Mouse (Mus musculus): Measurements from ENCODE around the gene Fam83g.

Fam83g gene

GRCm38 (mm10) chr11:61715130-61715529 is 31.2 kb downstream of the Fam83g start:
- DNase-seq (ENCODE audit: low spot score): no peak

GRCm38 (mm10) chr11:61717990-61718389 is 34.1 kb downstream of the Fam83g start:
- no peak for DNase-seq (ENCODE audit: low spot score)

DNA sequence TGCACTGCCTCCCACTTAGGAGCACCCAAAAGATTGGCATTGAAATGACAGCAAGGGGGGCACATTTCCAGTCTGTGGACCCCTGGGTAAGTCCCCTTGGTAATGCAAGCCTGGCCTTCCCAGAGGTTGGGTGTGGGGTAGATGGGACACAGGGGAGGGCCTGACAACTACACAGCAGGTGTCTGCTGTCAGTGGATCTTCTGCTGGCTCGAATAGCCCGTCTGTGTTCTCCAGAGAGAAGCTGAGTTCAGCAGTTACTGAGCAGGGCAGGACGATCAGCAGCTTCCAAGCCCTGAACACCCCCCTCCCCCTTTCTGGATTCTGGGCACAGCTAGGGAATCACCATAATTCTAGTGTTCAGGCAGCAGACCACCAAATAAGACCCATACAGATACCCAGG is 35.5 kb downstream of the Fam83g start:
- DNase-seq (ENCODE audit: low spot score): no peak

- no peak for DNase-seq (ENCODE audit: low spot score)
Observed at GRCm38 (mm10) chr11:61719826-61720225, 35.9 kb downstream of the Fam83g start.

DNA sequence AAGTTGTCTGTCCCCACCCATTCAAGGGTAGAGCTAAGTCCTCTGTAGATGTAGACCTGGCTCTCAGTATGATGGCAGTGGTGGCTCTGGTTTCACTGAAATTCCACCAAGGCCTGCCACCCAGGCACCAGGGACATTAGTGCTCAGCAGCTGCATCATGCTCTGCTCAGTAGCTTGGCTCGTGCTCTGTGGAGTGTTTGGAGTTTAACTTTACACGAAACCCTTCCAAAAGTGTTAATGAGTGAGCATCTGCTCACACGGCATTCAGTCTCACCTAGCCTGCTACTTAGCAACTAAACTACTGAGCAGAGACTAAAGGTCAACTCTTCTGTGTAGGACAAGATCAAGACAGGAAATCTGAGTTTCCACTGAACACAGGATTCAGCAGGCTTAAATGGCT is 36.7 kb downstream of the Fam83g start, which contains the start of gene Slc5a10:
Gene Slc5a10, minus strand, starts transcription at position 191 of the 400 bp plus-strand sequence.
- no peak for DNase-seq (ENCODE audit: low spot score)

DNA sequence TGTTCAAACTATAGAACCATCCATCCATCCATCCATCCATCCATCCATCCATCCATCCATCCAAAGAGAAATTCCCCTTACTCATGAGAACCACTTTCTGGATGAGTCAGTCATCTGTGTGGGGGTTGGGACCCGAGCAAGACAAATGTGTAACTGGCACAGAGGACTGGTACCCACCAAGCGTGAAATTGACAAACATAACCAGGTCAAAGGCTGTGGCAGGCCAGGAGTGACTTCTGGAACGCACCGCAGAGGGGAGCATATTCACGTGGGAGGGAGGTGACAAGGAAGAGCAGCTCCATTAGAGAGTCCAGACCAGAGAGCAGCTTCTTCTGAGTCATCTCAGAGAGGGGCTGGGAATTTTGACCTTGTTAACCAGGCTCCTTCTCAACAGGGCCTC is 38.2 kb downstream of the Fam83g start:
- no peak for DNase-seq (ENCODE audit: low spot score)

- DNase-seq (ENCODE audit: low spot score): no peak
Observed at GRCm38 (mm10) chr11:61728037-61728436, 44.1 kb downstream of the Fam83g start.

DNA sequence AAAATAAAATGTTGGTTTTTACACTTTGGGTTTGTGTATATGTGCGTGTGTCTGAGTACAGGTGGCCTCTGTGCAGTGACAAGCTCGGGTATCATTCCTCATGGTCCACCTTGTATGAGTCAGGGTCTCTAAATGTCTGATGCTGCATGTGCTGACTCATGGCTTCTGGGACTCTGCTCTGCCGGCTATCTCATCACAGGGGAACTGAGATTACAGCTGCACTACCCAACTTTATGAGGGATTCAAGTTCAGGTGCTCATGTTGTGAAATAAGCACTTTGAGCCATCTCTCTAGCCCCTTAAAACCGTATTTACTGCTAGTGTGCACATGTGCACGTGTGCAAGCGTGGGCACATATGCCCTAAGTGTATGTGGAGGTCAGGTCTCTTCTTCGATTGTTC is 48.8 kb downstream of the Fam83g start:
- DNase-seq (ENCODE audit: low spot score): no peak

- no peak for DNase-seq (ENCODE audit: low spot score)
Observed at GRCm38 (mm10) chr11:61737290-61737689, 53.4 kb downstream of the Fam83g start.

DNA sequence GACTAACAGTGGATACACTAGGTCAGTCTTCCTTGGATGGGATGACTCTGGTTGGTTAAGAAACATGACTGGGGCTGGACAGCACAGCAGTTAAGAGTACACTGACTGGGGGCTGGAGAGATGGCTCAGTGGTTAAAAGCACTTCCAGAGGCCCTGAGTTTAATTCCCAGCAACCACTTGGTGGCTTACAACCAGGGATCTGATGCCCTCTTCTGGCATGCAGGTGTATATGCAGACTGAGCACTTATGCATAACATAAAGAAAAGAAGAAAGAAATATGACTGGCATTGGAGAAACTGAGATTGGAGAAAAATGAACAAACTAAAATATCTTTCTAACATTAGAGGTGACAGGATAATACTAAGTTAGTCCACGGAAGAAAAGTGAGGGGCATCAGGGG is 56.6 kb downstream of the Fam83g start:
- no peak for DNase-seq (ENCODE audit: low spot score)

DNA sequence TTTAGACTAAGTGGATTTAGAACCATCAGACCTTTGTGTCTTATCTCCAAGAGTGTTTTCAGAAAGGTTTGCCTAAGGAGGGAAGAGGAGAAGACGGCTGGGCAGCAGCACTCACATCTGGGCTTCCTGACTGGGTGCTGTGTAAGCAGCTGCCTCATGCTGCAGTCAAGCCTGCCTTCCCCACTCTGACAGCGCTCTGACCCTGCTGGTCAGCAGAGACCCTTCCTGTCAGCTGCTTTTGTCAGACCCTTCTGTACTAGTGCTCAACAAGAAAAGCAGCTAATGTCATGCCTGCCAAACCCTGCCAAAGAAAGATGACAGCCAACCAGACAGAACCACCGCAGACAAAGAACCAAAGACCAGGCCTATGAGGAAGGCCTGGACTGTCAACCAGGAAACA is 59.9 kb downstream of the Fam83g start:
- no peak for DNase-seq (ENCODE audit: low spot score)

DNA sequence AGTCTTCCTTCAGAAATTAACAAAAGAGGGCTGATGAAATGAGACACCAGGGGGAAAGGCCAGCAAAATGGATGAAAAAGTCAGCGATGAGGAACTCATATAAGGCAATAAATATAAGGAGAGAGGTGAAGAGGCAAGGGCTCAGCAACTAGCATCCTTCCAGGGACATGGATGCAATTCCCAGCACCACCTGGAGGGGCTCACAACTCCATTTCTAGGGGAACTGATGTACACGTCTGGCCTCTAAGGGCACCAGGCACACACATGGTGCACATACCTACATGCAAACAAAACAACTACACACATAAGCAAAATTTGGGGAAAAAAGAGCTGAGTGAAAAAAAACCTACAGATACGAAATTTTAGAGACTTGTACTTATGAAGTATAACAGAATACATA is 60.6 kb downstream of the Fam83g start:
- DNase-seq (ENCODE audit: low spot score): no peak

DNA sequence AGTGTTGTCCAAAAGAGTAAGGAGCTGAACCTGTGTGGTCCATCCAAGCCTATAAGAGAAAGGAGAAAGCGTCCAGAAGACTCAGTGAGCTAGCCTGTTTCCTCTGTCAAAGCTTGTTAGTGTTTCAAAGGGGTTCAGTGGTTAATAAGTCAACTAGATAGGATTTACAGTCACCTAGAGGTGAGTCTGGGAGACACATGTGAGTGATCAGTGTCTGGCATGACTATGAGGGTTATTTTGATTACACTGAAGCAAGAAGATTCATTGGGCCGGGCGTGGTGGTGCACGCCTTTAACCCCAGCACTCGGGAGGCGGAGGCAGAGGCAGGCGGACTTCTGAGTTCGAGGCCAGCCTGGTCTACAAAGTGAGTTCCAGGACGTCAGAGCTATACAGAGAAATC is 61.9 kb downstream of the Fam83g start:
- no peak for DNase-seq (ENCODE audit: low spot score)

DNA sequence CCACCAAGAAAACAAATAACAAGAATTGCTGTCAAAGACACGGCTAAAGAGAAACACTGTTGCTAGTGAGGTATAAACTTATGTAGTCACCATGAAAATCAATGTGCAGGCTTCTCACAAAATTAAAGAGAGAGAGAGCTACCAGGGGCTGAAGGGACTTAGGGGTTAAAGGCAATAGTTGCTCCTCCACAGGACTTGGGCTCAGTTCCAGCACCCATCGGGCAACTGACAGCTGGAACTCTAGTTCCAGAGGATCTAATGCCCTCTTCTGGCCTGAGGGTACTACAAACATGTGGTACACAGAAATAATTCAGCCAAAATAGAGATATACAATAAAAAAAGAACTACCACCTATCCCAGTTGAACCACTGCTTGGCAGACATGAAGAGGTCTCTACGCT is 63.3 kb downstream of the Fam83g start:
- DNase-seq (ENCODE audit: low spot score): no peak

GRCm38 (mm10) chr11:61751612-61752011 is 67.7 kb downstream of the Fam83g start:
- no peak for DNase-seq (ENCODE audit: low spot score)

DNA sequence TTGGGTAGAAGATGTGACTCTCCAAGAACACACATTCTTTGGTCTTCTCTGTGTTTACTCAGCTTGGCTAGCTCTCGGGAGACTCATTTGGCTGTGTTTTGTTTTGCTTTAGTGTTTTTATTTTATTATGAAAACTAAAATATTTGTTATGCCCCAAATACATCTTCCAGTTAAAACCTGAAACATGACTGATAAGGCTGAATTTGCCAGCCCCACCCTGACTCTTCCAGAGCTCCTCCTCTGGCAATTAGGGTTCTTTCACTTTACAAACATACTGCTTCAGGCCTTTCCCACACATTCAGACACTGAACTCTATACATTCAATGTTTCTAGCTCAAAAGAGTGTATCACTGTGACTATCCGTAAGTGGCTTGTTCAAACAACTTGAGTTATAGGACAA is 73.3 kb downstream of the Fam83g start:
- DNase-seq (ENCODE audit: low spot score): no peak
